Mouse (Mus musculus) spleen, adult 2 months (tissue): Measurements from ENCODE around the gene Olfr78. TPM values are rescaled to one million over a fixed set of nuclear protein-coding genes. Genes with fewer than 3 reads are reported as not detected.

Source experiments
- DNase-seq, 2 experiments: peaks; one replicate each; pipeline versions ENCODE4 v3.0.0 to v3.0.0-alpha.2; 2012 to 2021; ENCODE audit warnings: low spot score in 2 of 2, low read depth in 1 of 2
- H3K27ac ChIP-seq: fragments of 200-500 bp; 2 replicates; pipeline ENCODE4 v1.5.1; 2012; ENCODE audit warnings: low read length, inconsistent platforms; ENCODE audit not compliant: insufficient read depth
- H3K27me3 ChIP-seq: fragments of 200-500 bp; 2 replicates; pipeline ENCODE4 v1.6.1; 2012; ENCODE audit warnings: mild to moderate bottlenecking, moderate library complexity, low read length, inconsistent platforms; ENCODE audit not compliant: control insufficient read depth, insufficient read depth
- H3K36me3 ChIP-seq: fragments of 200-500 bp; 2 replicates; pipeline ENCODE4 v1.6.1; 2012; ENCODE audit warnings: mild to moderate bottlenecking, low read length, inconsistent platforms; ENCODE audit not compliant: control insufficient read depth, insufficient read depth
- H3K4me1 ChIP-seq: fragments of 200-500 bp; 2 replicates; pipeline ENCODE4 v1.6.1; 2011; ENCODE audit warnings: inconsistent platforms; ENCODE audit not compliant: control insufficient read depth, insufficient read depth, insufficient read length
- H3K4me3 ChIP-seq: fragments of 200-500 bp; 2 replicates; pipeline ENCODE4 v1.5.1; 2011; ENCODE audit warnings: mild to moderate bottlenecking, inconsistent platforms; ENCODE audit not compliant: insufficient read depth, insufficient read length; ENCODE audit errors: extremely low read depth
- CTCF ChIP-seq: fragments of 200-500 bp; IDR thresholded peaks from 2 replicates; pipeline ENCODE4 v1.5.1; 2011; ENCODE audit warnings: mild to moderate bottlenecking, inconsistent platforms; ENCODE audit not compliant: insufficient read depth, insufficient read length, insufficient replicate concordance; ENCODE audit errors: extremely low read depth
- POLR2A ChIP-seq: fragments of 200-500 bp; IDR thresholded peaks from 2 replicates; pipeline ENCODE4 v1.6.1; 2011; ENCODE audit warnings: low read depth, low read length, inconsistent platforms
- WGBS: fragments of 180-500 bp; shearing (Covaris S2); methylation state at CpG from one replicate; pipeline ENCODE4 v1.1.7; 2018; 5-methylcytosine and 5-hydroxymethylcytosine counted together
- polyA plus RNA-seq: library from polyadenylated mRNA; depleted of rRNA; stranded (reverse); fragments of >200 nt; gene quantifications from 2 replicates; pipeline ENCODE4 v1.2.3, GENCODE M21; 2012; rRNA removed

The Olfr78 gene
- polyA plus RNA-seq, result 0.12 and 0.26 TPM in 2 replicates

DNA sequence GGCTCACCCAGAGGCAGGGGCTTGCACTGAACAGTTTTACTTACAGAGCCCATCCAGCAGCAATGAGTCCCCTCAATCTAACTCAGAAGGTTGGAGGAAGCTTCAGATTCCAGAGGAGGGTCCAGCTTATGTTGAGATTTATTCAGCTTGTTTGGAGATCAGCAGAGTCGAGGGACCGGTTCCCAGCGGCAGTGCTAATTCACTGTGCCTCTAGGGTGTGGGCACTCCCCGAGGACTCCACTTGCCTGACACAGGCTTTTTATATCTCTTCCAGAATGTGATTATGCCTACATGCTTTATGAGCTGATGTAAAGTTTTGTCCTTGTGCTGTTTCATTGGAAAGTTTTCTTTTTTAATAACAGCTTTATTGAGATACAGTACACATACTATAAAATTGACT is at the start of gene Olfr78, which contains the start of gene Olfr560:
Gene Olfr78, minus strand, starts transcription at position 206 of the 400 bp plus-strand sequence.
Gene Olfr560, minus strand, starts transcription at position 101 of the 400 bp plus-strand sequence.
- WGBS, result 87% methylated on average over 4 of the region's 4 CpGs
- DNase-seq, result no peak

DNA sequence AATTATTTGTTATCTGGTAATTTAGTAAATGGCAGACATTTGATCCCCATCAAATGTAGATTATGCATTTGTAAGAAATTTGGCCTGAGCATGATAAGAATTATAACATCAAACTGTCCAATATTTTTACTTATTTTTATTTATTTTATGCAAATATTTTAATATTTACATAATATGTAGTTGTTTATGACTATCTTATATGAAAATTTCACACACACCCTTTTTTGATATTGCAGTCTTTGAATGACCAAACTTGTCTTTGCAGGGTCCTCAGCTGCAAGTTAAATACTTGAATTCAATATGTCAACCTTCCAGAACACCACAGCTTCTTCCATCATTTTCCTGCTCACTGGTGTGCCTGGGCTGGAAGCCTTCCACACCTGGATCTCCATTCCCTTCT is 43.9 kb upstream of the Olfr78 start, which contains the start of gene Olfr564:
Gene Olfr564, plus strand, starts transcription at position 301 of the 400 bp plus-strand sequence.
- TF ChIP-seq CTCF (no peak), POLR2A (no peak)
- no peak within 1 kb of the TSS for H3K4me3 ChIP-seq
- H3K36me3 ChIP-seq, result no peaks in the 10 kb centered on the region
- no peaks in the 10 kb centered on the region for H3K4me1 ChIP-seq
- no peak within 1 kb of the TSS for H3K27ac ChIP-seq
- DNase-seq, result no peak
- H3K27me3 ChIP-seq, result no peaks in the 10 kb centered on the region

More for the DNA sequence above, at the start of gene Olfr78, which contains the start of gene Olfr560:
- H3K4me3 ChIP-seq, result no peak within 1 kb of the TSS
- no peak within 1 kb of the TSS for H3K27ac ChIP-seq
- H3K4me1 ChIP-seq, result no peaks in the 10 kb centered on the region
- no peaks in the 10 kb centered on the region for H3K36me3 ChIP-seq
- no peaks in the 10 kb centered on the region for H3K27me3 ChIP-seq
- TF ChIP-seq CTCF (no peak), POLR2A (no peak)

- TF ChIP-seq POLR2A (no peak), CTCF (no peak)
- no peak for DNase-seq
- H3K27ac ChIP-seq, result no peak within 1 kb of the TSS
- no peaks in the 10 kb centered on the region for H3K27me3 ChIP-seq
- WGBS, result 18% methylated on average over 2 of the region's 2 CpGs
- H3K36me3 ChIP-seq, result no peaks in the 10 kb centered on the region
- no peak within 1 kb of the TSS for H3K4me3 ChIP-seq
- no peaks in the 10 kb centered on the region for H3K4me1 ChIP-seq
Observed at GRCm38 (mm10) chr7:102770921-102771320, 11.7 kb upstream of the Olfr78 start, which contains the start of gene Olfr561. TSS of gene Olfr561 (plus strand) at chr7:102771221.

- no peak overlapping the region for H3K27ac ChIP-seq
- TF ChIP-seq CTCF (no peak), POLR2A (no peak)
- H3K4me3 ChIP-seq, result no peak overlapping the region
- WGBS, result 5% methylated on average over 1 of the region's 1 CpGs
- H3K27me3 ChIP-seq, result no peaks in the 10 kb centered on the region
- H3K36me3 ChIP-seq, result no peaks in the 10 kb centered on the region
- DNase-seq, result no peak
- H3K4me1 ChIP-seq, result no peaks in the 10 kb centered on the region
Observed at GRCm38 (mm10) chr7:102752086-102752485, 7.2 kb downstream of the Olfr78 start.

DNA sequence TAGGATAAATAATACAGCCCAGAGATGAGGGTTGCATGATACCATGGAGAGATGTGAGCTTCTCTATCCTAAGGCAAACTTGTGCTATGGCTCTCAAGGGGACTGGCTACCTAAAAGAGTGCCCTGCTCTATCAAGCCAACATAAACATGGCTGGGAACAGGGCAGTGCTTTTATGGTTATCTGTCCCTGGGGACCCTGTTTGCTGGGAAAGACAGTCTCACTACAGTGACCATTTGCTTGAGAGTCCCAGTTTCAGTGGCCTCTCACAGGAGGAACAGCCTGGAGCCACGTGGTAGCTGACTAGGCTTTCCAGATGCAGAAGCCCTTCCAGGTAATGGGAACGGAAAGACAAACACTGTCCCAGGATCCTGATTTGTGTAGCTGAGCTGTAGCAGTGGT is 21.6 kb downstream of the Olfr78 start:
- H3K36me3 ChIP-seq, result no peaks in the 10 kb centered on the region
- no peaks in the 10 kb centered on the region for H3K27me3 ChIP-seq
- no peaks in the 10 kb centered on the region for H3K4me1 ChIP-seq
- no peak overlapping the region for H3K4me3 ChIP-seq
- DNase-seq, result no peak
- no peak overlapping the region for H3K27ac ChIP-seq
- 56% methylated on average over 2 of the region's 2 CpGs for WGBS
- no peak for TF ChIP-seq POLR2A
- TF ChIP-seq CTCF, result no peak

DNA sequence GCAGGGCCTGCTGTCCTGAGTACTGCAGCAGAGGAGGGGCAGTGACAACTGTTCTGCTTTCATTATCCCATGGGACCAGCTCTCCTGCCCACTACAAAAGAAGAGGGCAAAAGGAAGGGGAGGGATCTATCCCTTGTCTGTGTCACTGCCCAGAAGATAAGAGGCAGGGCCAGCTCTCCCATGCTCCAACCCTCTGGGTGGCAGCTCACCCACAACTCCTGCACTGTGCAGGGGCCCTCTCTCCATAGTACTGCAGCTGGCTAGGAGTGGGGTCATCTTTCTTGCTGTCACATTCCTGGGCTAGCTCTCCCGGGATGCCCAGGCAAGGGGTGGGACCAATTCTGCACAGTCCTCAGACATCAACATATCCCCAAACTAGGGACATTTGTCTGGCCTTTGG is 25.5 kb downstream of the Olfr78 start:
- no peaks in the 10 kb centered on the region for H3K4me1 ChIP-seq
- TF ChIP-seq POLR2A, result no peak
- TF ChIP-seq CTCF, result no peak
- H3K36me3 ChIP-seq, result no peaks in the 10 kb centered on the region
- WGBS, result 73% methylated on average over 1 of the region's 1 CpGs
- no peak overlapping the region for H3K4me3 ChIP-seq
- no peak for DNase-seq
- no peak overlapping the region for H3K27ac ChIP-seq
- no peaks in the 10 kb centered on the region for H3K27me3 ChIP-seq

DNA sequence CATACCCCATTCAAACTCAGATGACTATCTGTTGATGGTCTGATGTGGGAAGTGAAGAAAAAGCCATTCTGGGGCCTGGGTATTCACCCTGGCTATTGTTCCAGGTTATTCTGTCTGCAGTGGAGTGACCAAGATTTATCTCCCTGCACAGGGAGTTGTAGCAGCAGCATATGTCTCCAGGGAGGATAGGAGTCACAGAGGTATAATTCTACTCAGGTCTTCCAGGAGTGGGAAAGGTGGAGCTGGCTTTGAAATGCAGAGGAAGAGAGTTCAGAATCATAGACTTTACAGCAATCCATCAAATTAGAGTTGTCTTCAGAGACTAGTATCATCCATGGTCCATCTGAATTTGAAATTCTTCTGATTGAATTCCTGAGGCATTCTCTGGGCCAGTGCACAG is 31.9 kb downstream of the Olfr78 start, which contains the start of gene Olfr559:
Gene Olfr559, minus strand, starts transcription at position 101 of the 400 bp plus-strand sequence.
- no peaks in the 10 kb centered on the region for H3K27me3 ChIP-seq
- no peak for DNase-seq
- no peak for TF ChIP-seq POLR2A
- TF ChIP-seq CTCF, result no peak
- no peaks in the 10 kb centered on the region for H3K4me1 ChIP-seq
- no peak within 1 kb of the TSS for H3K4me3 ChIP-seq
- no peaks in the 10 kb centered on the region for H3K36me3 ChIP-seq
- no peak within 1 kb of the TSS for H3K27ac ChIP-seq

DNA sequence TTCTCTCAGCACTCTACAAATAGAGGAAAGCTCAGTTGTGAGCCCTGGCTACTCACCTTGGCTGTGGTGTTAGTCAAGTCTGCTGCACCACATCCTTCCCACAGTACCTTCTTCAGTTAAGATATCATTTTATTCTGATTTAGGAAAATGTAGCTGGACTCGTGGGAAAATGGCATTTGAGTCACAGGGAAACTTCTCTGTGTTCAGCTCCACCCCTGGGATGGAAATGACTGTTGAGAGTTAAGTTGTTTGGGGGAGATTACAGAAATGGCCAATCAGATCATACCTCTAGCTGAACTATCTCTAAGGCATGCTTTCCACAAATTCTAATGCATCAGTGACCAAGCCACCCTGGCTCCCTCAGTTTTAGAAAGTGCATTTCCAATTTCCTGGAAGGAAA is 40.3 kb downstream of the Olfr78 start, which contains the start of gene Olfr33:
Gene Olfr33, minus strand, starts transcription at position 101 of the 400 bp plus-strand sequence.
- no peak within 1 kb of the TSS for H3K27ac ChIP-seq

More for the DNA sequence above, 40.3 kb downstream of the Olfr78 start, which contains the start of gene Olfr33:
- no peaks in the 10 kb centered on the region for H3K4me1 ChIP-seq
- DNase-seq, result no peak
- TF ChIP-seq CTCF, result no peak
- no peak for TF ChIP-seq POLR2A
- H3K36me3 ChIP-seq, result no peaks in the 10 kb centered on the region
- no peak within 1 kb of the TSS for H3K4me3 ChIP-seq
- no peaks in the 10 kb centered on the region for H3K27me3 ChIP-seq
- WGBS, result 37% methylated on average over 1 of the region's 1 CpGs
